Mouse (Mus musculus) heart, postnatal 25 days (tissue): ENCODE results near the gene Pth2r. TPM values are rescaled to one million over a fixed set of nuclear protein-coding genes. Genes with fewer than 3 reads are reported as not detected.

Experiments used
- total RNA-seq, 2 experiments: library from RNA; stranded (reverse); gene quantifications; 2 replicates each; pipeline ENCODE4 v1.2.3; 2021

Gene Pth2r
- total RNA-seq, 2 experiments from 2014 or later: not detected

Other genes starting within 250 kb of the Pth2r start
- gene Akr1cl, start 249.3 kb upstream of the Pth2r start, total RNA-seq: not detected
- not detected for gene Cryge, start 230.9 kb upstream of the Pth2r start, total RNA-seq
- gene Crygd, start 218.6 kb upstream of the Pth2r start, total RNA-seq: not detected
- not detected for gene Crygc, start 208.4 kb upstream of the Pth2r start, total RNA-seq
- not detected for gene Crygb, start 199.8 kb upstream of the Pth2r start, total RNA-seq
- gene Cryga, start 178.7 kb upstream of the Pth2r start, total RNA-seq: not detected
- not detected for gene Gm28845, start 162.5 kb upstream of the Pth2r start, total RNA-seq
- not detected for gene D630023F18Rik, start 158.8 kb upstream of the Pth2r start, total RNA-seq
- gene Idh1, start 95.6 kb upstream of the Pth2r start, total RNA-seq: 10 to 100 TPM; 65.9 to 74.1 TPM
- 10 to 100 TPM; 10.5 to 11.2 TPM for gene Pikfyve, start 95.4 kb upstream of the Pth2r start, total RNA-seq